Comparison of ENCODE assay signal across 9 mouse cellular contexts in the genomic region with DNA sequence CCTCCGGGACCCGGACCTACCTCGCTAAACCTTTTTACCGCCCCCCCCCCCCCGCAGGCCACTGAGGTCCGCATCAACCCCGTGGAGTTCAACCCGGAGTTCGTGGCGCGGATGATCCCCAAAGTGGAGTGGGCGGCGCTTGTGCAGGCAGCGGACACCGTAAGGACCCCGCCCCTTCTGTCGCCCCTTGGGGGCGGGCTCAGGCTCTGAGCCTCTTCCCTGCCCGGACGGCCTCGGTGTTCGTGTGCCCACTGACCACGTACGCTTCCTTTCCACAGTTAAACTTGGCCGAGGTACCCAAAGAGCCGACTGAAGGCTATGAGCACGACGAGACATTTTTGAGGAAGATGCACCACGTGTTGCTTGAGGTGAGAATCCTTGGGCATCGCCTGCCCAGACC. TPM values are rescaled to one million over a fixed set of nuclear protein-coding genes. Genes with fewer than 3 reads are reported as not detected.
DNase-seq lines count a peak whose midpoint lies in the region; ATAC-seq and TF ChIP-seq lines count a peak whose summit lies in the region.
"Not testable (repeated sequence)": the region's sequence is repeated elsewhere in the genome, so short reads cannot be mapped to it uniquely, and the experiment has no call there.
"Had no signal": no experiment of that assay in that cellular context is flagged by ENCODE, and none has a peak within 500 bp of the region (broad histone marks: within the 10 kb centered on the region; RNA-seq: fewer than 3 reads in every experiment).

No protein-coding gene starts in this region.

- TF ChIP-seq CTCF in intestine, postnatal 0 days (IDR thresholded peaks at IDR 0.05; ENCODE audit: low read depth); small intestine, adult 2 months (IDR thresholded peaks at IDR 0.05; ENCODE audit: extremely low read depth, insufficient read length, insufficient replicate concordance, low read depth, low read length): not testable (repeated sequence)

- H3K4me3 ChIP-seq in embryonic facial prominence, embryonic 11.5 days (ENCODE audit: low read depth, low read length), result peak overlapping the region; percentile 61
- H3K4me3 ChIP-seq in heart, embryonic 11.5 days (ENCODE audit: low read depth, low read length), result peak overlapping the region; percentile 72
- peak overlapping the region; percentile 64 for H3K4me3 ChIP-seq in intestine, postnatal 0 days (ENCODE audit: low read depth, low read length)
- peak overlapping the region; percentile 65 for H3K4me3 ChIP-seq in small intestine, adult 2 months (ENCODE audit: low read depth, low read length)

- H3K27ac ChIP-seq in embryonic facial prominence, embryonic 11.5 days (replicated peaks; ENCODE audit: low read depth, low read length), result peak overlapping the region; percentile 96
- peak overlapping the region; percentile 99 for H3K27ac ChIP-seq in heart, embryonic 11.5 days (ENCODE audit: low read depth, low read length)
- peak overlapping the region; percentile 99 for H3K27ac ChIP-seq in intestine, postnatal 0 days (ENCODE audit: low read depth, low read length)
- peak overlapping the region; percentile 97 for H3K27ac ChIP-seq in small intestine, adult 2 months (ENCODE audit: insufficient read depth, low read depth, low read length)

- H3K4me1 ChIP-seq in embryonic facial prominence, embryonic 11.5 days (ENCODE audit: control insufficient read depth, insufficient read depth, low read length); intestine, postnatal 0 days (replicated peaks; ENCODE audit: control insufficient read depth, insufficient read depth, low read length); small intestine, adult 2 months (ENCODE audit: control insufficient read depth, insufficient read depth, insufficient read length, low read length): not testable (repeated sequence)
- H3K4me1 ChIP-seq in heart, embryonic 11.5 days (ENCODE audit: control insufficient read depth, insufficient read depth, low read length), result peaks cover 19% of the 10 kb centered on the region

- DNase-seq in 416B (ENCODE audit: low read depth) (peak; percentile 87), liver (peak; percentile 74)
- peak; percentile 76 for DNase-seq in adrenal gland, postnatal 10 days
- DNase-seq in embryonic facial prominence, embryonic 11.5 days (ENCODE audit: low spot score), result peak; percentile 69

- under 1% methylated on average over 30 of the region's 30 CpGs for WGBS in embryonic facial prominence, embryonic 11.5 days
- under 1% methylated on average over 29 of the region's 30 CpGs for WGBS in heart, embryonic 11.5 days (ENCODE audit: insufficient replicate concordance)
- WGBS in intestine, postnatal 0 days, result 2% methylated on average over 30 of the region's 30 CpGs
- WGBS in small intestine, adult 2 months, result under 1% methylated on average over 30 of the region's 30 CpGs

- H3K36me3 ChIP-seq in embryonic facial prominence, embryonic 11.5 days (replicated peaks; ENCODE audit: control insufficient read depth, insufficient read depth, low read depth, low read length), result peaks cover 15% of the 10 kb centered on the region
- peaks cover 37% of the 10 kb centered on the region for H3K36me3 ChIP-seq in heart, embryonic 11.5 days (ENCODE audit: control insufficient read depth, insufficient read depth, low read length)
- peaks cover 57% of the 10 kb centered on the region for H3K36me3 ChIP-seq in intestine, postnatal 0 days (ENCODE audit: control insufficient read depth, insufficient read depth)
- H3K36me3 ChIP-seq in small intestine, adult 2 months (ENCODE audit: control insufficient read depth, insufficient read depth, low read length), result peaks cover 58% of the 10 kb centered on the region

- peak overlapping the region; percentile 68 for H3K9ac ChIP-seq in embryonic facial prominence, embryonic 11.5 days (replicated peaks; ENCODE audit: low read length)
- peak overlapping the region; percentile 84 for H3K9ac ChIP-seq in heart, embryonic 11.5 days (ENCODE audit: low read depth, low read length)
- peak overlapping the region; percentile 68 for H3K9ac ChIP-seq in intestine, postnatal 0 days (ENCODE audit: low read depth, low read length)

- not testable (repeated sequence) for H3K9me3 ChIP-seq in embryonic facial prominence, embryonic 11.5 days (replicated peaks; ENCODE audit: control insufficient read depth, low read length); heart, embryonic 11.5 days (replicated peaks; ENCODE audit: control insufficient read depth, low read length); intestine, postnatal 0 days (ENCODE audit: control insufficient read depth)

- TF ChIP-seq POLR2A in small intestine, adult 2 months (IDR thresholded peaks at IDR 0.05; ENCODE audit: low read depth, low read length), result not testable (repeated sequence)

- H3K27me3 ChIP-seq in embryonic facial prominence, embryonic 11.5 days (ENCODE audit: control insufficient read depth, insufficient read depth, low read length); heart, embryonic 11.5 days (ENCODE audit: control insufficient read depth, insufficient read depth, low read length); intestine, postnatal 0 days (replicated peaks; ENCODE audit: control insufficient read depth, insufficient read depth, low read length); small intestine, adult 2 months (ENCODE audit: control insufficient read depth, insufficient read depth, low read length): not testable (repeated sequence)

- peak; percentile 15; the same call in 1 of the 2 replicates for ATAC-seq in embryonic facial prominence, embryonic 11.5 days (replicated peaks; ENCODE audit: insufficient number of reproducible peaks, low FRiP score, low TSS enrichment, low read depth)
- peak; percentile 24 for ATAC-seq in heart, embryonic 11.5 days (replicated peaks; ENCODE audit: insufficient number of reproducible peaks, low FRiP score, low TSS enrichment)
- ATAC-seq in intestine, postnatal 0 days, result peak; percentile 6
- peak; percentile 52 for ATAC-seq in megakaryocyte-erythroid progenitor cell, adult 5-6 weeks (replicated peaks; ENCODE audit: low FRiP score, low TSS enrichment, poor library complexity, severe bottlenecking)

- peak overlapping the region; percentile 82 for H3K4me2 ChIP-seq in embryonic facial prominence, embryonic 11.5 days (ENCODE audit: low read depth, low read length)
- H3K4me2 ChIP-seq in heart, embryonic 11.5 days, result peak overlapping the region; percentile 93
- H3K4me2 ChIP-seq in intestine, postnatal 0 days (replicated peaks; ENCODE audit: low read depth), result peak overlapping the region; percentile 68

RNA-seq across cellular contexts. Expression of gene Prdx5, which starts 0.4 kb away (rescaled TPM):
- total RNA-seq in adrenal gland, postnatal 10 days (2021), result 100 to 1,000 TPM; 417 to 451 TPM
- 110 and 128 TPM in 2 replicates for polyA plus RNA-seq in embryonic facial prominence, embryonic 11.5 days (2014; fragmentation: Nextera tagmentation; extraction: Ambion mirVana)
- 143 and 150 TPM in 2 replicates for polyA plus RNA-seq in heart, embryonic 11.5 days (2014; fragmentation: Nextera tagmentation; extraction: Ambion mirVana)
- polyA plus RNA-seq in intestine, postnatal 0 days (2015; fragmentation: Nextera tagmentation; extraction: Ambion mirVana), result 910 and 912 TPM in 2 replicates
- total RNA-seq in megakaryocyte-erythroid progenitor cell, adult 5-6 weeks (2014; fragmentation: Nextera tagmentation), result 76.5 and 87.1 TPM in 2 replicates
- 101 and 126 TPM in 2 replicates for total RNA-seq in megakaryocyte-erythroid progenitor cell, adult 5-6 weeks (2017)
- 94.6 and 180 TPM in 2 replicates for polyA plus RNA-seq in small intestine, adult 2 months (2012; rRNA removed)

RNA-seq across cellular contexts. Expression of gene Trmt112, which starts 0.8 kb away (rescaled TPM):
- 10 to 100 TPM; 53.9 to 70.4 TPM for total RNA-seq in adrenal gland, postnatal 10 days (2021)
- 159 and 166 TPM in 2 replicates for polyA plus RNA-seq in embryonic facial prominence, embryonic 11.5 days (2014; fragmentation: Nextera tagmentation; extraction: Ambion mirVana)
- 91.5 and 97.8 TPM in 2 replicates for polyA plus RNA-seq in heart, embryonic 11.5 days (2014; fragmentation: Nextera tagmentation; extraction: Ambion mirVana)
- 52.0 and 54.4 TPM in 2 replicates for polyA plus RNA-seq in intestine, postnatal 0 days (2015; fragmentation: Nextera tagmentation; extraction: Ambion mirVana)
- 185 and 221 TPM in 2 replicates for total RNA-seq in megakaryocyte-erythroid progenitor cell, adult 5-6 weeks (2014; fragmentation: Nextera tagmentation)
- total RNA-seq in megakaryocyte-erythroid progenitor cell, adult 5-6 weeks (2017), result 235 and 364 TPM in 2 replicates
- 29.0 and 52.3 TPM in 2 replicates for polyA plus RNA-seq in small intestine, adult 2 months (2012; rRNA removed)

RNA-seq across cellular contexts. Expression of gene Esrra, which starts 11.3 kb away (rescaled TPM):
- total RNA-seq in adrenal gland, postnatal 10 days (2021), result 10 to 100 TPM; 71.0 to 97.4 TPM
- polyA plus RNA-seq in embryonic facial prominence, embryonic 11.5 days (2014; fragmentation: Nextera tagmentation; extraction: Ambion mirVana), result 2.7 and 3.3 TPM in 2 replicates
- 9.0 and 10.5 TPM in 2 replicates for polyA plus RNA-seq in heart, embryonic 11.5 days (2014; fragmentation: Nextera tagmentation; extraction: Ambion mirVana)
- 63.6 TPM in 2 replicates for polyA plus RNA-seq in intestine, postnatal 0 days (2015; fragmentation: Nextera tagmentation; extraction: Ambion mirVana)
- 14.1 and 18.9 TPM in 2 replicates for total RNA-seq in megakaryocyte-erythroid progenitor cell, adult 5-6 weeks (2014; fragmentation: Nextera tagmentation)
- 10.8 and 18.4 TPM in 2 replicates for total RNA-seq in megakaryocyte-erythroid progenitor cell, adult 5-6 weeks (2017)
- polyA plus RNA-seq in small intestine, adult 2 months (2012; rRNA removed), result 168 and 346 TPM in 2 replicates

RNA-seq across cellular contexts. Expression of gene Catsperz, which starts 14.9 kb away (rescaled TPM):
- 1 to 10 TPM; 1.2 to 1.7 TPM for total RNA-seq in adrenal gland, postnatal 10 days (2021)
- 1.0 and 1.9 TPM in 2 replicates for polyA plus RNA-seq in embryonic facial prominence, embryonic 11.5 days (2014; fragmentation: Nextera tagmentation; extraction: Ambion mirVana)
- 1.9 and 3.9 TPM in 2 replicates for polyA plus RNA-seq in heart, embryonic 11.5 days (2014; fragmentation: Nextera tagmentation; extraction: Ambion mirVana)
- 0.65 and 0.76 TPM in 2 replicates for polyA plus RNA-seq in intestine, postnatal 0 days (2015; fragmentation: Nextera tagmentation; extraction: Ambion mirVana)
- not detected in 2 replicates for total RNA-seq in megakaryocyte-erythroid progenitor cell, adult 5-6 weeks (2014; fragmentation: Nextera tagmentation)
- not detected in 2 replicates for total RNA-seq in megakaryocyte-erythroid progenitor cell, adult 5-6 weeks (2017)
- not detected in 2 replicates for polyA plus RNA-seq in small intestine, adult 2 months (2012; rRNA removed)

RNA-seq across cellular contexts. Expression of gene Kcnk4, which starts 24.0 kb away (rescaled TPM):
- under 1 TPM; 0.30 to 0.73 TPM for total RNA-seq in adrenal gland, postnatal 10 days (2021)
- polyA plus RNA-seq in embryonic facial prominence, embryonic 11.5 days (2014; fragmentation: Nextera tagmentation; extraction: Ambion mirVana), result 0.26 and 0.32 TPM in 2 replicates
- polyA plus RNA-seq in heart, embryonic 11.5 days (2014; fragmentation: Nextera tagmentation; extraction: Ambion mirVana), result 0.17 and 0.46 TPM in 2 replicates
- polyA plus RNA-seq in intestine, postnatal 0 days (2015; fragmentation: Nextera tagmentation; extraction: Ambion mirVana), result 0.21 and 0.38 TPM in 2 replicates
- not detected in 2 replicates for total RNA-seq in megakaryocyte-erythroid progenitor cell, adult 5-6 weeks (2014; fragmentation: Nextera tagmentation)
- not detected in 2 replicates for total RNA-seq in megakaryocyte-erythroid progenitor cell, adult 5-6 weeks (2017)
- not detected in 2 replicates for polyA plus RNA-seq in small intestine, adult 2 months (2012; rRNA removed)
- polyA plus RNA-seq: inflammation-experienced regulatory T-cells, adult 6 months had no signal

Comparison
In these comparisons a context has a peak if more than half of its experiments do, and no peak if none do; other contexts are left out.
1. Peak in every context shown above with its lines: DNase-seq, ATAC-seq, H3K4me3 ChIP-seq and H3K27ac ChIP-seq.